Mouse (Mus musculus) B cell, adult (primary cell): Measurements from ENCODE around the gene Slc44a3. TPM values are rescaled to one million over a fixed set of nuclear protein-coding genes. Genes with fewer than 3 reads are reported as not detected.

Source experiments
- total RNA-seq: library from RNA; stranded (reverse); gene quantifications from 4 replicates; pipeline ENCODE4 v1.2.4, GENCODE M21; 2023; ENCODE audit not compliant: inconsistent age

Slc44a3 gene
- not detected in 4 replicates for total RNA-seq

GRCm38 (mm10) chr3:121532176-121532575, at the start of gene Slc44a3:
Slc44a3 (minus strand) TSS chr3:121532404.

GRCm38 (mm10) chr3:121425861-121426620, 106.2 kb downstream of the Slc44a3 start, which contains the start of gene Cnn3:
Cnn3 (plus strand) TSS chr3:121426497.

Other genes with a start within 250 kb of the Slc44a3 start
- 0.51 TPM in 1 of 4 replicates, not detected in the others for gene Tmem56, start 249.3 kb downstream of the Slc44a3 start, total RNA-seq
- 8.5 to 13.1 TPM (median 10.7 TPM) in 4 replicates for gene Alg14, start 240.6 kb downstream of the Slc44a3 start, total RNA-seq
- gene Cnn3, start 105.9 kb downstream of the Slc44a3 start, total RNA-seq: 107 to 128 TPM (median 121 TPM) in 4 replicates
- gene 4930432M17Rik, start 138.4 kb upstream of the Slc44a3 start, total RNA-seq: not detected in 4 replicates
- gene F3, start 191.1 kb upstream of the Slc44a3 start, total RNA-seq: not detected in 4 replicates